Mouse (Mus musculus): ENCODE results near the gene Chil1.

Chil1 gene

GRCm38 (mm10) chr1:134229806-134230575, 48.0 kb downstream of the Chil1 start:
- TF ChIP-seq GATA4 (IDR thresholded peaks at IDR 0.05; ENCODE audit: insufficient replicate concordance, low read length): no peak

- no peak for TF ChIP-seq GATA4 (IDR thresholded peaks at IDR 0.05; ENCODE audit: insufficient replicate concordance, low read length)
Observed at GRCm38 (mm10) chr1:134230638-134231228, 48.8 kb downstream of the Chil1 start.

GRCm38 (mm10) chr1:134231270-134231669, 49.3 kb downstream of the Chil1 start:
- no peak for TF ChIP-seq GATA4 (IDR thresholded peaks at IDR 0.05; ENCODE audit: insufficient replicate concordance, low read length)

GRCm38 (mm10) chr1:134231681-134232080, 49.7 kb downstream of the Chil1 start:
- TF ChIP-seq GATA4 (IDR thresholded peaks at IDR 0.05; ENCODE audit: insufficient replicate concordance, low read length): no peak

- no peak for TF ChIP-seq GATA4 (IDR thresholded peaks at IDR 0.05; ENCODE audit: insufficient replicate concordance, low read length)
Observed at GRCm38 (mm10) chr1:134232326-134232725, 50.4 kb downstream of the Chil1 start.

- TF ChIP-seq GATA4 (IDR thresholded peaks at IDR 0.05; ENCODE audit: insufficient replicate concordance, low read length): no peak
Observed at GRCm38 (mm10) chr1:134232778-134233531, 51.0 kb downstream of the Chil1 start.

- TF ChIP-seq GATA4 (IDR thresholded peaks at IDR 0.05; ENCODE audit: insufficient replicate concordance, low read length): no peak
Observed at GRCm38 (mm10) chr1:134233681-134234454, 51.9 kb downstream of the Chil1 start.

- no peak for TF ChIP-seq GATA4 (IDR thresholded peaks at IDR 0.05; ENCODE audit: insufficient replicate concordance, low read length)
Observed at GRCm38 (mm10) chr1:134234455-134235390, 52.7 kb downstream of the Chil1 start.

GRCm38 (mm10) chr1:134235391-134235921, 53.5 kb downstream of the Chil1 start, which contains the start of gene Adora1:
Gene Adora1, minus strand, starts transcription at chr1:134235431.
- TF ChIP-seq GATA4 (IDR thresholded peaks at IDR 0.05; ENCODE audit: insufficient replicate concordance, low read length): no peak

GRCm38 (mm10) chr1:134236142-134236541, 54.2 kb downstream of the Chil1 start:
- no peak for TF ChIP-seq GATA4 (IDR thresholded peaks at IDR 0.05; ENCODE audit: insufficient replicate concordance, low read length)

GRCm38 (mm10) chr1:134237438-134237837, 55.5 kb downstream of the Chil1 start:
- TF ChIP-seq GATA4 (IDR thresholded peaks at IDR 0.05; ENCODE audit: insufficient replicate concordance, low read length): peak; percentile 55; the same call in 1 of the 2 replicates
